Mouse (Mus musculus) 3T3-L1 (cell line): ENCODE data around the gene Ankrd52.

ENCODE experiments used
- DNase-seq: peaks from one replicate; pipeline ENCODE4 v3.0.0-alpha.2; 2015; ENCODE audit warnings: low read depth, low spot score

The Ankrd52 gene

GRCm38 (mm10) chr10:128369599-128369998 lies 7.3 kb upstream of the Ankrd52 start:
- DNase-seq, result no peak

- DNase-seq, result no peak
Measured at GRCm38 (mm10) chr10:128370021-128370420, 6.9 kb upstream of the Ankrd52 start.

GRCm38 (mm10) chr10:128370601-128371000 lies 6.3 kb upstream of the Ankrd52 start:
- DNase-seq, result no peak

GRCm38 (mm10) chr10:128372142-128372541 lies 4.8 kb upstream of the Ankrd52 start:
- DNase-seq, result no peak

- peak; percentile 47 for DNase-seq
Measured at GRCm38 (mm10) chr10:128372989-128373748, 3.7 kb upstream of the Ankrd52 start.

- DNase-seq, result no peak
Measured at GRCm38 (mm10) chr10:128374393-128374792, 2.5 kb upstream of the Ankrd52 start.

- DNase-seq, result no peak
Measured at GRCm38 (mm10) chr10:128376099-128376454, 838 bp upstream of the Ankrd52 start.

GRCm38 (mm10) chr10:128377222-128377939 lies 466 bp downstream of the Ankrd52 start:
- peak; percentile 39 for DNase-seq

GRCm38 (mm10) chr10:128377940-128378448 lies 1.1 kb downstream of the Ankrd52 start:
- no peak for DNase-seq

GRCm38 (mm10) chr10:128378462-128378861 lies 1.5 kb downstream of the Ankrd52 start:
- peak; percentile 54 for DNase-seq

GRCm38 (mm10) chr10:128379260-128379659 lies 2.3 kb downstream of the Ankrd52 start:
- no peak for DNase-seq

GRCm38 (mm10) chr10:128380565-128380964 lies 3.6 kb downstream of the Ankrd52 start:
- peak; percentile 51 for DNase-seq

- no peak for DNase-seq
Measured at GRCm38 (mm10) chr10:128382482-128382881, 5.6 kb downstream of the Ankrd52 start.

- no peak for DNase-seq
Measured at GRCm38 (mm10) chr10:128385902-128386301, 9.0 kb downstream of the Ankrd52 start.

- no peak for DNase-seq
Measured at GRCm38 (mm10) chr10:128388941-128389340, 12.0 kb downstream of the Ankrd52 start.

GRCm38 (mm10) chr10:128389570-128389969 lies 12.7 kb downstream of the Ankrd52 start:
- no peak for DNase-seq

- DNase-seq, result no peak
Measured at GRCm38 (mm10) chr10:128390366-128390765, 13.5 kb downstream of the Ankrd52 start.

GRCm38 (mm10) chr10:128391850-128392249 lies 14.9 kb downstream of the Ankrd52 start:
- no peak for DNase-seq

- no peak for DNase-seq
Measured at GRCm38 (mm10) chr10:128396017-128396673, 19.2 kb downstream of the Ankrd52 start.

- no peak for DNase-seq
Measured at GRCm38 (mm10) chr10:128396716-128397264, 19.9 kb downstream of the Ankrd52 start.

GRCm38 (mm10) chr10:128397466-128397865 lies 20.6 kb downstream of the Ankrd52 start:
- DNase-seq, result no peak

- DNase-seq, result no peak
Measured at GRCm38 (mm10) chr10:128400338-128400737, 23.4 kb downstream of the Ankrd52 start.
